Mouse (Mus musculus) embryo, embryonic 10 days (tissue): Measurements from ENCODE around the gene Traf3ip3.

Source experiments
- DNase-seq: peaks from one replicate; pipeline ENCODE4 v3.0.0-alpha.2; 2015; ENCODE audit warnings: low spot score

Traf3ip3 gene

DNA sequence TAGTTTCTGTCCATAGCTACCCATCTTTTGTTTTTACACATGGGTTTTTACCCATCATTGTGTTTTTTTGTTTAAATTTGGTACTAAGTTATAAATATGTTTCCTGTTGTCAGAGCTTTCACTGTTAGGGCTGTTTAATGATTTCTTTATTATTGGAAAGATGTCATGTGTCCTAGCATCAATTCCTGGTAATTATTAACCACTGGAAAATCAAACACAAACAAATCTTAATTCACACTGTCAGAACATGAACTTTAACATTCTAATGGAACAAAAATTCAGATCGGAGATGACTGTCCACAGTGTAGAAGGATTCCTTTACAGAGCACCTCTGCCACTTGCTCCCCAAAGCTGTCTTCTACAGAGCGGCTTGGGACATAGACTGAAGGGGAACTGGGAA is 3.9 kb upstream of the Traf3ip3 start:
- no peak for DNase-seq

GRCm38 (mm10) chr1:193203821-193204220 is 2.3 kb upstream of the Traf3ip3 start:
- no peak for DNase-seq

GRCm38 (mm10) chr1:193200640-193201382 is 692 bp downstream of the Traf3ip3 start:
- no peak for DNase-seq

GRCm38 (mm10) chr1:193198312-193198711 is 3.2 kb downstream of the Traf3ip3 start:
- no peak for DNase-seq

DNA sequence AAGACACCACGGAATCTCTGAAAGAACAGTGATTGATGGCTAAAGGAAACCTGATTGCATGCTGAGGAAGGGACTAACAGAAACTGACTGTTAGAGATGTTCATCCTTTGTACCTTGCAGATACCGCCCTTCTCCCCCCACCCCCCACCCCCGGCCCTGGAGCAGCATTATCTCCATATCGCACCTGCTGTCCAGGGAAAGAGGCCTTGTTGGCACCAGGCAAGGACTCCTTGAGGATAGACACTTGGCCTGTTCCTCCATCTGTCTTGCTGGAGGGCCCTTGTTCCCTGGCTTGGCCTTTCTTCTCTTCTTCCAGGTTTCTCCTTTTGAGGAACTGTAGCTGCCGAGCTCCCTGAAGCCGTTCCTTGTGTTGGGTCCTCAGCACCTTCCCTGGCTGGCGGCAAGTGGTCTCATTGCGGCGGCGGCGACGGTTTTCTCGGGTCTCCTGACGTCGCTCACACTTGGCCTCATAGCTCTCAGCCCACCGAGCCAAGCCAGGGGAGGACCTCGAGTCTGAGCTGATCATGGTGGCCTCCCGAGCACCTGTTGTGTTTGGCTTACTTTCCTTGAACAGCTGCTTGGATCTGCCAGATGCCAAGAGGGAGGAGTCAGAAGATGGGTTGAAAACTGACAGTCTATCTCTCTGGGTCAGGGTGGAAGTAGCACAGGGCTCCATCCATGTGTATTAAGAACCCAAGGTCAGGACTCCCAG is 3.9 kb downstream of the Traf3ip3 start:
- no peak for DNase-seq

DNA sequence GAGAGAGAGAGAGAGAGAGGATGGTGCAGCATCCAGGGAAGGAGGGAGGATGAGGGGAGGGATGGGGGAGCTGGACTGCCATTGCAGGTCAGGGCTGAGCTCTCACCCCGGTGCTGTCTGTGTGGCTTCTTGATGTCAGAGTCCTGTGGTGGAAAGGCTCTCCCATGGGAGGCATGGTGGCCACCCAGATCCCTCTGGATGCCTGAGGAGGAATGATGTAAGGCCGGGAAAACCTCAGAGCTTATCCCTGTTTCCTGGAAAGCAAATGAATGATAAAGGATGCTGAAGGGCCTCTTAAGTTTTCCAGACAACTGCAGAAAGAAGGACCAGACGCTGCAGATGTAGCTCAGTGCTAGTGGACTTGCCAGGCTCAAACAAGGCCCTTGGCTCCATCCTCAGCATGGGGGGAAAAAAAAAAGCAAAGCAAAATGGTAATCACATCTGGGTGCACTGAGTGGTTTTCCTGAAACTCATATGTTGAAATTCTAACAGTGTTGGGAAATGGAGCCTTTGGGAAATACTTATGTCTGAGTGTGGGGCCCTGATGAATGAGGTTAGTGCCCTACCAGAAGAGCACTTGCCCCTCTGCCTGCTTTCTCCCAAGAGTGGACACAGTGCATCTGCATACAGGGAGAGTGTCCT is 6.2 kb downstream of the Traf3ip3 start:
- DNase-seq: no peak

GRCm38 (mm10) chr1:193194416-193195140 is 6.9 kb downstream of the Traf3ip3 start:
- no peak for DNase-seq

DNA sequence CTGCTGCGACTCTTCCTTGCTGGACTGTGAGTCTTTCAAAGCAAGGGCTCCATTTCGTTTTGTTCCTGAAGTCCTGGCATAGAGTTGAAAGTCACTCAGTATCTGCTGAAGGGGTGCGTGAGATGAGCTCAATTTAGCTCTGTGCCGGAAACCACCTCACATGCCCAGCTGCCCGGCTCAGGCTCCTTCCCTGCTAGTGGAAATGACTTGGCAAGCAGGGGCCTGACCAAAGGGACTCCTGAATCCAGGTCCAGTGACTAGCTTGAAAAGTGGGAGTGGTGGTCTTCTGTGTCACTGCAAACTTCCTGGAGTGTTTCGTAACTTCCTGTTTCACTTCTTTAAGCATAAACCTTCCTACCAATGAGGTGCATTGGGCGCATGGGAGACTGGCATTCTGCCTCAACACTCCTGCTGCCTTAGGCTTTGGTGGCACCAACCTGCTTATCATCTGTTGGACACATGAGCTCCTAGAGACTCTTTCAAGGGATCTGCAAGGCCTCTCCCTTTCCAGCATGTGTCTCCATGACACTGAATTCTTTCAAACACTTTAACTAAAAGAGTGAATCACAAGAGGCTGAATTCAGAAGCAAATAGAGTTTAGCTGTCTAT is 9.7 kb downstream of the Traf3ip3 start:
- DNase-seq: no peak

GRCm38 (mm10) chr1:193189771-193190170 is 11.7 kb downstream of the Traf3ip3 start:
- DNase-seq: no peak

DNA sequence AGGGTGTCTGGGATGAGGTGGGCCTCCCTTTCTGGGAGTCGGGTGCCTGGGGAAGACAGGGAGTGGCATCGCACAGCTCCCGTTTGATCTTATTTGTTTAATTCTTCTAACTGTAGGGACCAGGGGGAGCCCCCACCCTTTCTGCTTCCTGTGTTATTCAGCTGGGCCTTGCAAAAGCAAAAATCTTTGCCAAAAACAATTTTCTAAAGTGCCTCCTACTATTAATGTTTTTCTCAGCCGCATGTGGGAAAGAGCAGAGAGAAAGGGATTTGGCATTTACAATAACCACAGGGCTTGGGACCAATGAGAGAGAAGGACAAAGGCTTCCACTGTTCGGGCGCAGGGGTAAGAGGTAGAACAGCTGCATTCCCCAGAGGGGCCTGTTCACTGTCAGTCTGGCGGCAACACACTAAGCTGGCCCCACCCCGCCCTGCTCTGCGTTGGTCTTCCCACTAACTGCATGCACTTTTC is 12.3 kb downstream of the Traf3ip3 start:
- DNase-seq: peak; percentile 54

DNA sequence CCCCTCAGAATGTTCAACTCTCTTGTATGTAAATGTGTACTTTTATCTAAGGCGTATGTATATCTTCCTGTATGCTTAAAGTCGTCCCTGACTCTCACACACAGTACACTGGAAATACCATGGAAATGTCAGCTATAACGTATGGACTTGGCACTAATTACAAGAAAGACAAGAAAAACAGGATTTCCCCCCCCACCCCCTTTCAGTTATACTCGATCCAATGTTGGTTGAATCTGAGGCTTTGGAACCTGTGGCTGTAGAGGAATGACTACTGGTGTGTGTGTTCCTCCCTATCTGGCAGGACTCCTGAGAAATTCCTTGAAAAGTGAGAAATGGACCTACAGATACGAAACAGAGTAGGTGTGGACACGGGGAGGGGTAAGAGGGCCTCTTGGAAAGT is 13.2 kb downstream of the Traf3ip3 start:
- DNase-seq: no peak

- no peak for DNase-seq
Observed at GRCm38 (mm10) chr1:193181104-193181503, 20.4 kb downstream of the Traf3ip3 start.

DNA sequence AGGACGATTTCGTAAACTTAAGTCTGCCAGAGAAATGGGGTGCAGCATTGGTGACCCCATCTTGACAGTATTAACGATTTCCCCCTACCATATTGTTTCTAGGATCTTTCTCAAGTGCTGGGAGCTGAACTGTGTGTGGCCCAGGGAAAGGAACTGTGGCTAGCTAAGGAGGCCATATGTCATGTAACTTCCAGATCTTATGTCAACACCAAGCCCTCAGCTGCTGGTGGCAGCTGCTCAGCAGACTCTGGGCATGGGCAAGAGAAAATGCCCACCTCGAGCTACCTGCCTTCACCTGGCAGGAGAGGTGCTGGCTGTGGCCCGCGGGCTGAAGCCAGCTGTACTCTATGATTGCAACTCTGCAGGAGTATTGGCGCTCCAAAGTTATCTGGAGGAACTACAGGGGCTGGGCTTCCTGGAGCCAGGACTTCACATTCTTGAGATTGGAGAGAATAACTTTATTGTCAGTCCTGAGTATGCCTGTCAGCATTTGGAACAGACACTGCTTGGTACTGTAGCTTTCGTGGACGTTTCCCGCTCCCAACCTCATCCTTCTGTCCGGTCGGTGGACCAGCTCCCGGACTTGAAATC is 27.3 kb downstream of the Traf3ip3 start:
- no peak for DNase-seq

GRCm38 (mm10) chr1:193173810-193174129 is 27.7 kb downstream of the Traf3ip3 start:
- DNase-seq: no peak

DNA sequence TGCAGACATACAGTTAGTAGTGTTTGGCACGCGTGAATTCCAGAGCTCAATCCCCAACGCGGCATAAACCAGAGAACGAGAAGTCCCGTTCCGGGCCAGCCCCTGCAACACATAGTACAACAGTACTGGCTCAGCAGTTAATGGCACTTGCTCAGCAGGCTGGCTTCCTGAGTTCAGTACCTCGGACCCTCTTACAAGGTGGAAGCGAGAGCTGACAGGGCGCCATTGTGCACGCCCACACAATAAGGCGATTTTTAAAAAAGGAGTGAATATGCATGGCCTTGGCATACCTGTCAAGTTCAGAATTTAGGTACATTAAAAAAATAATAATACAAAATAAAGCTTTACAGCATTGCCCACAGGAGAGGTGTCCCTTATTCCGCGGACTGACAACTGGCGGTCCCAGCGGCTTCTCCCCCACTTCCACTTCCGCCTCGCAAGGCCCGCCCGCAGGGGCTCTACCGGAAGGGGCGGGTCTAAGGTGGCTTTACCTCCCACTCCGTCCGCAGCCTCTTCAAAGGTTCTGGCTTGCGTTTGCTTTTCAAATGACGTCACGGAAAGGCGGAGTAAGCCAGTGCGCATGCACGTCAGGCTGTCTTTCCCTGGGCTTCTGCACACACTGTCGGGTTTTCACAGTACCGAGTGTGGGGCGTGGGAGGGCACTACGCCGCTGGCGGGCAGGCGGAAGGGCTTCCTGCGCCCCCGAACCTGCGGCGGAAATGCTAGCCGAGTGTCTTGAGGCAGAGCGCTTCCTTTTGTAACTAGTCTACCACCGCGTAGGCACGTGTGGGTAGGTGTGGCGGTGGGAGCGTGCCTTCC is 28.3 kb downstream of the Traf3ip3 start:
- peak; percentile 99 for DNase-seq

GRCm38 (mm10) chr1:193169856-193170255 is 31.6 kb downstream of the Traf3ip3 start:
- no peak for DNase-seq

DNA sequence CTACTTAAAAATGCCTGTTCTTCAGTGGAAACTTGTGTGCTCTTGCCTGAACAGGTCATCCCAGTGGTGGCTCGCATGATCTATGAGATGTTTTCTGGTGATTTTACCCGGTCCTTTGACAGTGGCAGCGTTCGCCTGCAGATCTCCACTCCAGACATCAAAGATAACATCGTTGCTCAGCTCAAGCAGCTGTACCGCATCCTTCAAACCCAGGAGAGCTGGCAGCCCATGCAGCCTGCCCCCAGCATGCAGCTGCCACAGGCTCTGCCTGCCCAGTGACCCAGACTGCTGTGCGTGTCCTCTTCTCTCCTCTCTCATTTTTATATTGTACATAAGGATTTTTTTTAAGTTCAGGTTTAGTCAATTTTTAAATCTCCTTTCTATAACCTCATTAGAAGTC is 32.3 kb downstream of the Traf3ip3 start:
- DNase-seq: no peak

DNA sequence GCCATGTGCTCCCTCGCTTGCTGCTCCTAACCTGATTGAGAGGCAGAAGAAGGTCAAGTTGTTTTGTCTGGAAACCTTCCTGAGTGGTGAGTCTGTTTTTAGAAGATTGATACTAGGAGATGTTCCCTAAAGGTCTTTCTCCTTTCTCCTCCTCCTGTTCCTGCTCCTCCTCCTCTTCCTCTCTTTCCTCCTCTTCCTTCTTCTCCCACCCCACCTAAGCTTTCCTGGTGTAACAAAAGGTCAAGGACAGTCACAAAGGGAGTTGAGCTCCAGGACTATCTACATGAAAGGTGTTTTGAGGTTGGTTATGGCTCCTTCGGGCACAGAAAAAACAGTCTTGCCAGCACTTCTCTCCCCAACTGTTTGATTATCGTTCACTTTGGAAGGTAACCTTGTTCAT is 33.8 kb downstream of the Traf3ip3 start, which contains the start of gene A130010J15Rik:
A130010J15Rik (plus strand) TSS at position 301 of the 400 bp plus-strand sequence.
- DNase-seq: no peak

DNA sequence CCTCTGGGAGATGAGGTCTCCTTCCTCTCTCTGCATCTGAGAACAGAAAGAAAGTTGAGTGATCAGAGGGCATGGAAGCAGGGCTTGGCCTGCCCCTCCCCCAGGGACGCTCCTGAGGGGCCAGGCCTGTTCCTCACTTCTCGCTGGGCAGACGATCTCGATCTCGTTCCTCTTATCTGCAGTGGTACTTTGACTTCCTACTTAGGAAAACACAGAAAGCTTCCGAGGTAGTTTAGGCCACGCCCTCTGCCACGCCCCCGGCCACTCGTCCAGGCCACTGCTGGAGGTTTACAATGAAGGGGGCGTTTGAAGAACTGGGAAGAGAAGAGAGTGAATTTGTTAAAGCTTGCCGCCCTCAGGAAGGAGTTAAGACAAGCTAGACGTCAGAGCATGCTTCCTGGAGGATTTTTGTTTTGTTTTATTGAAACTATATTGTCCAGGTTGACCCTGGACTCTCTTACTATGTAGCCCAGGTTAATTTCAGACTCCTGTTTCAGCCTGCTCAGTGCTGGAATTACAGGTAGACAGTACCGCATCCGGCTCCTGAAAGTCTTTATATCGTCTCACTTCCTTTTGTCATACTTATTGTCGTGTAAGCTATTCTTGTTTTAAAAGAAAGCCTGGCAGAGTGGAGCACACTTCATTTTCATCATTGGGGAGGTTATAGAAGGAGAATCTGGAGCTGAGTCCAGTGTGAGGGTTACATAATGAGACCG is 41.0 kb downstream of the Traf3ip3 start:
- peak; percentile 84 for DNase-seq

GRCm38 (mm10) chr1:193159613-193160012 is 41.9 kb downstream of the Traf3ip3 start:
- no peak for DNase-seq
